Mouse (Mus musculus) layer of hippocampus, adult 2 months (tissue): ENCODE results near the gene Gramd1b. TPM values are rescaled to one million over a fixed set of nuclear protein-coding genes. Genes with fewer than 3 reads are reported as not detected.

Experiments used
- DNase-seq, 2 experiments: peaks; one replicate each; pipeline ENCODE4 v3.0.0; 2022; ENCODE audit warnings: low spot score in 2 of 2
- H3K27ac ChIP-seq: fragments of 200-600 bp; 2 replicates; pipeline ENCODE4 v1.8.1; 2022
- H3K4me3 ChIP-seq: fragments of 200-600 bp; 2 replicates; pipeline ENCODE4 v1.8.1; 2022; ENCODE audit warnings: mild to moderate bottlenecking
- CTCF ChIP-seq: fragments of 200-600 bp; conservative IDR thresholded peaks from 2 replicates; pipeline ENCODE4 v1.8.1; 2022; ENCODE audit warnings: antibody characterized with exemption, mild to moderate bottlenecking, moderate library complexity
- total RNA-seq, 2 experiments: library from RNA; stranded (reverse); gene quantifications; 2 replicates each; pipeline ENCODE4 v1.2.3; 2021

Gene Gramd1b
- total RNA-seq, 2 experiments from 2014 or later: 158 to 164 TPM

DNA sequence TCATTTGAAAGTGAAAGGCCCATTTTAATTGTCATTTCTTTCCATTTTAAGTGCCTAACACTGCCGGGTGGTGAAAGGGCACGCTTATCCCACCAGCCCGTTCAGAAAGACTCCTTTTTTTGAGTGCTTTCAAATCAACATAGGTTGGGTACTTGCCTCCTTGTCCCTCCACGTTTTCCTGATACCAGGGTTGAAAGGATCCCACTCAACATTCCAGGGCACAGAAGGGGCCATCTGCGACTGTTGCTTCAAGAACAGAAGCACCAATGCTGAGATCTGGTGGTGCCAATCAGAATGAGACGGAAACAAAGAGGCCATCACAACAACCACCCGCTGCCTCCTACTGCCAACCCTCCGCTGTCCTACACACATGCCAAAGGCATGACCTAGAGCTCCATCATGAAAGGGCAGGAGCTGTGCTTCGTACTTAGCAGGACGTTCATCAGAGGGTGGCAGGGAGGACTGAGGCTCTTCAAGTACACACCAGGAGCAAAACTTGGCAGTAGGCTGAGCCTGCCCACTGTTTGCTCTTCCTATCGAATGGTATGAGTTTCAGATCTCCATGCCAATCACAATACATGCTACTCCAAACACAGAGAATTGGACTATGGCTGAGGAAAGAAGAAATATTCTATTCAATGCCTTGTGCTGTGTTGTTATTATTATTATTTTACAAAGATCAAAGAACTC, 108.7 kb downstream of the Gramd1b start:
- Histone ChIP-seq H3K27ac (no peak overlapping the region), H3K4me3 (no peak overlapping the region)
- DNase-seq: no peak
- no peak for TF ChIP-seq CTCF

DNA sequence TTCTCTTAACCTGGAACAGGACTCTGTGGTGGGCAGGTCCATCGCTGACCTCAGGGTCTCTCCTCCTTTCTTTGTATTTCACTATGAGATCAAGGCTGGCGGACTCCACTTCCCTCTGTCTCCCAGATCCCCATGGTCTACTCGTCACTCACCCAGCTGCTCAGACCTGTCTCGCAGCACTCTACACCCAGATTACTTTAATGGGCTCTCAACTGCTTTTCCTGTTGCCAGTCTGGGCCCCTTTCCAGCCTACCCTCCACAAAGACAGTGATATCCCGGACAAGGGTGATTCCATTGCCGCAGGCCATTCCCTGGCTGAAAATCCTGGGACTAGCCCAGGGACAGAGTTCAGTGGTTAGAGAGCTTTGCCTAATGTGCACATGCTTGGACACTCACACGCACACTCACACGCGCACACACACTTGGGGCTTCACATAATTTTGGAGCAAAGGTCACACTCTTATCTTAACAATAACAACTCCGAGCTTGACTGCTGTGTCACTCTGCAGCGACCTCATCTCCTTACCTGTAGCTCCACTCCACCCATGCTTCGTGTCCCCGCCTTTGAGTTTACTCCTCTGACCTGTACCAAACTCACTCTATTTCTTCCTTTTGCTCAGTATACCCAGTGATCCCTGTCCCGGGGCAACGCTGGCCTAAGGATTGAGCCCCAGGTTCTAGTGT, 110.4 kb downstream of the Gramd1b start:
- no peak overlapping the region for H3K4me3 ChIP-seq
- no peak for TF ChIP-seq CTCF
- no peak for DNase-seq
- no peak overlapping the region for H3K27ac ChIP-seq

DNA sequence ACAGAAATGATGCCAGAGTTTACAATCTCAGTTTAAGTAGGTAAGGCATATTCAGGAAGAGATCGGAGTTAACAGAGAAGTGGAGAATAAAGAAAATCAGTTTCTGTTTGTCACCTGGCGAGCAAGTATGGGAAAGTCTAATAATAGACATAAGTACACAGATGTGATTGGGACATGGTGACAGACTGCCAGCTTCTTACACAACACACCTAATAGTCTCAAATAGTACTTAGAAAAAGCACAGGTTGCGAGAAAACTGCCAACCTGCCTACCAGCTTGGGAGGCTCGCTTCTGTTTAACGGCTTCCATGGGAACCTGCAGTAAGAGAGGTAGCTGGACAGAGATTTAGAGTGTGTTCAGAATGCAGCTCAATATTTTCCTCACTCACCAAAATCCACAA, 112.4 kb downstream of the Gramd1b start:
- DNase-seq: no peak
- no peak for TF ChIP-seq CTCF
- Histone ChIP-seq H3K27ac (peak overlapping the region; percentile 62; the same call in 1 of the 2 replicates), H3K4me3 (no peak overlapping the region)

DNA sequence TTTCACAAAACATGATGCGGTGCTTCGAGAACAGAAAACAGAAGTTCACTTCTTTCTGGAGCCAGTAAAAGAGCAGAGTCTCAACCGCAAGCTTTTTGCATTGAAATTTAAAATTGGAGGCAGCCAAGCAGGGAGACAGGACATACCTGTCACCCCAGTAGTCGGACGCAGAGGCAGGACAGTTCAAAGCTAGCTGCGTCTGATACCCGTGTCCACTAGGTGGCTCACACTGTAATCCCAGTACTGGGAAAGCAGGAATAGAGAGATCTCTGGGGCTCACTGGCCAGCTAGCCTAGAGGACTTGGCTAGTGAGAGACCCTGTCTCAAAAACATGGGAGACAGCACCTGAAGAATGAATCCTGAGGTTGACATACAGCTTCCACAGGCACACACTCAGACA, 115.0 kb downstream of the Gramd1b start:
- Histone ChIP-seq H3K27ac (peak overlapping the region; percentile 72; the same call in 1 of the 2 replicates), H3K4me3 (no peak overlapping the region)
- no peak for DNase-seq
- peak; percentile 75 for TF ChIP-seq CTCF

DNA sequence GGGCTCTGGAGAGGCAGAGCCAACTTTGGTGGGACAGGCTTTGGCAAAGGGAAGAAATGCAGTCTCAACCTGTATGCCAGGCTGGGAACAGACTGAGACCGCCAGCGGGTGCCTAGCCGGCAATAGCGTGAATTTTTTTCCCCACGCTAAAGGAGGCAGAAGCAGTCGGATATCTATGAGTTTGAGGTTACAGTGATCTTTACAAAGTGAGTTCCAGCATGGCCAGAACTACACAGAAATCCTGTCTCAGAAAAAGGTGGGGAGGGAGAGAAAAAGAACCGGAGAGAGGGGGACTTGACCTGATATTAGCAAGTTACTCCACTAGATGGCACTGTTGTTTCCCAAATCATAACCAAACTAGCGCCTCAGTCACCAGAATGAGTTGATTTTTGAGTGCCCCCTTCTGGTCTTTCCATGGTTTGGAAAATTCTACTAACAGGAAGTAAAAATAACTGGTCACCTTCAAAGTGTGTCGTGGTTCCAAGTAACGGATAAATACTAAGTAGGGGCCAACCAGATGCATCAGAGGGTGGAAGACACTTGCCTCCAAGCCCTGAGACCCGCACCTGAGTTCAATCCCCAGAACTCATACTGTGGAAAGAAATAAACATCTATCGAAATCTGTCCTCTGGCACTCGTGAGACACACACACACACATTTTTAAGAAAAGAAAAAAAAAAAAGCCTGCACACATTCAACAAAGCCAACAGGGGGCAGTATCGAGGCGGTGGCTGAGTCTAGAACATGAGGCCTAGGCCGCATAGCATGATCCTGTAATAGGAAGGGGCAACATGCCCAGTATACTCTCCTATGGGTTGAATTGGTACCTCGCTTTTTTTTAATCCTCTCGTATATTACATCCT, 116.0 kb downstream of the Gramd1b start:
- Histone ChIP-seq H3K27ac (peak overlapping the region; percentile 91), H3K4me3 (peak overlapping the region; percentile 78)
- peak; percentile 81 for TF ChIP-seq CTCF
- DNase-seq: peak; percentile 80 to 90

DNA sequence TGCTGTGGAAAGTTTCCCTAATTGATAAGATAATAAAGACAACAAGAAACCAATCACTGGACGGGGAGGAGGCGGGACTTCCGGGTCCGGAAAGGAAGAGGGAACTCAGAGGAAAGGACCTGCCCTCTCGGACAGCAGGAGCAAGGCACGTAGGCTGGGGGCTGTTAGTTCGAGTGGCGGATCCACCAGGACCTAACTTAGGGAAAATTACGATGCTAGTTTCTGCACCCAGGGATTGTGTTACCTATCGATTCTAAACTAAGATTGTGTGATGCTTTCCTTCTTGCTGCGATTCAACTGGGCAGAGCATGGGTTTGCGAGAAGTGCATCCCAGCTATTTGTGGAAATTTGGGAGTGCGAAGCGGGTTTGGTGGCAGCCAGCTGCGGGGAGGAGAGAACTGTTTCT, 116.7 kb downstream of the Gramd1b start:
- DNase-seq: peak; percentile 78 to 85
- peak overlapping the region; percentile 91 for H3K27ac ChIP-seq
- no peak for TF ChIP-seq CTCF
- H3K4me3 ChIP-seq: peak overlapping the region; percentile 78

DNA sequence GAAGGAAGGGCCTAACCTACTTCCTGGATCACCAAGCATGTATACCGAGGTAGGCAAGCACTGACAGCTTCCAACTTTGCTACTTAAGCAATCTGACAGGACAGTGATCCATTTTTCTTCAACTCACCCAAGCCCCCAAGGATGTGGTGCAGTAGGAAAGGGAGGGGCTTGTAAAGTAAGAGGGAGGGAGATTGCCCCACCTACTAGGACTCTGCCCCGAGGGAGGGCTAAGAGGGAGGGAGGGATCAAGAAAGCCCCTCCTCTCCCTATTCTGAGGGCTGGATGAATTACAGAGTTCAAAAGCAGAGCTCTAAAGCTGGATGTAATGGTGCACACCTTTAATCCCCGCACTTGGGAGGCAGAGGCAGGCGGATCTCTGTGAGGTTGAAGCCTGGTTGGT, 117.6 kb downstream of the Gramd1b start:
- Histone ChIP-seq H3K27ac (no peak overlapping the region), H3K4me3 (no peak overlapping the region)
- no peak for TF ChIP-seq CTCF
- DNase-seq: no peak

DNA sequence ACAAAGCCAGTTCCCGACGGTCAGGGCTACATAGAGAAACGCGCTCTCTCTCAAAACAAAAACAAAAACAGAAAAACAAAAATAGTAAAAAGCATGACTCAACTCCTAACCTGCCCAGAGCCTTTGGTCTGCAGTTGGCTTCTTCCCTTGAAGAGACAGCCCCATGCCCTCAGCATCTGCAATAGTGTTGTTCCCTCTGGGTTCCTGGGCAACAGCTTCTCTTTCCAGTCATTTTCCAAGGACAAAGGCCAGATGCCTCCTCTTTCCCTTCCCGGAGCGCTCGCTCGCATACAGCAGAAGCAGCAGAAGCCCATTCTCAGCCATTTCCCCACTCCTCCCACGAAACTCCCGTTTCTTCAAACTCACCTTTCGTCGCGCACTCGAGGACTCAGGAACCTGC, 118.3 kb downstream of the Gramd1b start:
- no peak for DNase-seq
- no peak overlapping the region for H3K4me3 ChIP-seq
- no peak for TF ChIP-seq CTCF
- no peak overlapping the region for H3K27ac ChIP-seq

DNA sequence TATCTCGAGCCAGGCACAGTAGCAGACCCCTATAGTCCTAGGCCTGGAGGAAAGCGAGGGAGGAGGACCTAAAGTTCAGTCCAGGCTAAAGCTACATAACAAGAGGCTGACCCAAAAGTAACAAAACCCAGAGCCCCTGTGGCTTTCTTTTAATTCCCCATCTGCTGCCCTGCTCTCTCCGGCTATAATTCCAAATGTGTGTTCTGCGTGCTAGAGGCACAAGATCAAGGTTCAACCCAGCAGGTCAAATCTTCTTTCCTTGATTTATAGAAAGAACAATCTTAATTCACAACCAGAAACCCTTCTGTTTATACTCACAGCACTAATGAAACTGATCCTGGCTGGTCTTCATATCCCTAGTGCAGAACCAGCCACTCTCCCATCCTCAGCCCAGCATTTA, 118.9 kb downstream of the Gramd1b start:
- TF ChIP-seq CTCF: no peak
- no peak for DNase-seq
- H3K27ac ChIP-seq: no peak overlapping the region
- no peak overlapping the region for H3K4me3 ChIP-seq

DNA sequence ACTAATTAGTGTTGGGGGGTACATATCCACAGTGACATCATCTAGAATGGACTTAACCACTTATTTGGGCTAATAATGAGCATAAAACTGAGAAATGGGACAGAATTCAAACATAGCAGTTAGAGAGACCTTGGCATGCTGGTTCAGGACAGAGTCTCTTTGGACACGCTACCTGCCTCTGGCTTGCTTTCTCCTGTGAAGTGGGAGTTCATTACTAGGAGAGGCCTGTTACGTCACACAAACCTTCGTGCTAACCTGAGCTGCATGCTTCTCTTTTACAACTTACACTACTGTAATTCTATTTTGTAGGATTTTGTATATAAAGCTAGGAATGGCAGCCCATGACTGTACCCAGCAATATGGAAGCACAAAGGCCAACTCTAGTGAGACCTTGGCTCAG, 120.3 kb downstream of the Gramd1b start:
- Histone ChIP-seq H3K27ac (no peak overlapping the region), H3K4me3 (no peak overlapping the region)
- DNase-seq: no peak
- no peak for TF ChIP-seq CTCF

DNA sequence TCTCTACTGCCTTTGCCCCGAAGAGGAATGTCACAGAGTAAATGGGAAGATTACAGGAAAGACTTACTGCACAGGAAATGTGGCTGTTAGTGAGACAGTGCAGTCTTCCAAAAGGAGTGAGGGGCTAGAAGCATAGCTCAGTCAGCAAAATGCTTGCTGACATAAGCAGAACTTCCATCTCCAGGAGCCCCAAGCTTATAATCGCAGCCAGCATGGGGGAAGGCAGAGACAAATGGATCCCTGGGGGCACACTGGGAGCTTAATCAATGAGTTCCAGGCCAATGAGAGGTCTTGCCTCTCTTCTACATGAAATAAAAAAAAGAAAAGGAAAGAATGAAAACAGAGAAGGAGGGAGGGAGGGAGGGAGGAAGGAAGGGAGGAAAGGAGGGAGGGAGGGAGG, 122.1 kb downstream of the Gramd1b start:
- H3K4me3 ChIP-seq: no peak overlapping the region
- H3K27ac ChIP-seq: no peak overlapping the region
- DNase-seq: no peak
- TF ChIP-seq CTCF: no peak

DNA sequence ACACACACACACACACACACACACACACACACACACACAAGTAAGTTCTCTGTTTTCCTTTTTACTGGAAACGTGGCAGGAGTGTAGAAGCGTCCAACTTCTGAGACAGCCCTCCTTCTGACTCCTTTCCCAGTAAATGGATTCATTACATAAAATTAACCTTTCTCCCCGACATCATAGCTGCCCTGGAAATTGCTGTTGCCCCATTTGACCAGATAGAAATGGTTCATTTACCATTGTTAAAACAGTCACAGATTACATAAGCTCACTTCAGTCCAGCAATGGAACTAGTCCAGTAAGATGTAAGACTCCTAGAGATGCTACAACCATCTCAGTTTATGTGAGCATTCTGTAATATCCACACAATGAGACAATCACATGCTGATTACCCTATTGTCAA, 122.8 kb downstream of the Gramd1b start:
- no peak for TF ChIP-seq CTCF
- H3K4me3 ChIP-seq: no peak overlapping the region
- DNase-seq: no peak

DNA sequence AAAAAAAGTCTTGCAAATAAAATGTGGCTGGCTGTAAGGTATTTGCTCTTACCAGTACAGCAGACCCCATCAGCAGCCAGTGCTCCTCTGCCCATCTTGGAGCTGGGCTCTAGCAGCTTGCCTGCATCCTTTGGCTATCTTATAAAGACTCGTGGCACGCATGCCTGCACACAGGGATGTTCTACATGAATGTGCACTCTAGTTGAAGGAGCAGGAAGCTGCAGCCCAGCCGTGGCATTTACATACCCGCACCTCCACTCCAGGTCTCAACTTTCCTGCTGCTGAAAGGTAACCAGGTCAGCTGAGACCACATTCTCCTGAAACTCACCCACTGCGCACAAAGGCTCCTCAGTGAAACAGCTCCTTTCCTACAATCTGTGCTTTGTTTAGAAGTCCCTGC, 123.3 kb downstream of the Gramd1b start:
- TF ChIP-seq CTCF: no peak
- Histone ChIP-seq H3K27ac (no peak overlapping the region), H3K4me3 (no peak overlapping the region)
- DNase-seq: no peak

More for the DNA sequence above, 122.8 kb downstream of the Gramd1b start:
- H3K27ac ChIP-seq: no peak overlapping the region
